Mouse (Mus musculus) layer of hippocampus, postnatal 36 days (tissue): ENCODE results near the gene Sorbs2. TPM values are rescaled to one million over a fixed set of nuclear protein-coding genes. Genes with fewer than 3 reads are reported as not detected.

Experiments
- DNase-seq, 2 experiments: peaks; one replicate each; pipeline ENCODE4 v3.0.0; 2022
- total RNA-seq, 2 experiments: library from RNA; stranded (reverse); gene quantifications; 2 replicates each; pipeline ENCODE4 v1.2.3; 2021

The Sorbs2 gene
- total RNA-seq = 100 to 1,000 TPM; 176 to 197 TPM

DNA sequence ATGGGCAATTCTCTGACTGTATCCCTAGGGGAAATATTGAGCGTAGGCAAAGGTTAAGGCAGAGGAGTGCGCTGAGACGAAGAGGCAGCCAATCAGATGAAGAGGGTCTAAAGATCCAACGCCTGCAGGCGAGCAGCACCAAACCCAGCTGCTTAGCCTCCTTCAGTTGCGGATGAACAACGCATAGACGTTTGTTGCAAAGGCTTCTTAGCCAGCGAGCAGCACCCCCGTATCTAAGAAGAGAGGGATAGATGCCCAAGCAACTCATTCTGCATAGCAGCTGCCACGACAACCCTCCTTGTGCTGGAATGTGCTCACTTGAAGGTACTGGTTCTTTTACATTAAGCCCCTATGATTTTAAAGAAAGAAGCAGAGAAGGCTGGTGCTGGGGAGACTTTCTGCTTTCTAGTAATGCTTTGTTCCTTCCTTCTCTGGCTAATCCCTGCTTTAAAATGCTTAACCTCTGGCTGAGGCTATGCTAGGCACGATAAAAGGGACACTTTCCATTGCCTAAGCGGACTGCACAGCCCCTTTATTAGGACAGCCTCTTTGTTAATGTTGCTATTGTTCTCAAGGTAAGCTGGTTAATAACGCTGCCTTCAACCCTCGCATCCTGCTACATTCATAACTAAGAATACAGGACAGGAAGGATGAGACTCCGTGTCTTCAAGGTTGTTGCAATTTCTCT is at the start of gene Sorbs2:
Gene Sorbs2 (plus strand): TSS at position 155 of the 688 bp plus-strand sequence.
- DNase-seq = peak; percentile 30 to 43

- no peak for DNase-seq
These were observed 49.7 kb upstream of the Sorbs2 start for GRCm38 (mm10) chr8:45457874-45458273.

- DNase-seq = no peak
These were observed 38.6 kb upstream of the Sorbs2 start for GRCm38 (mm10) chr8:45469006-45469405.

DNA sequence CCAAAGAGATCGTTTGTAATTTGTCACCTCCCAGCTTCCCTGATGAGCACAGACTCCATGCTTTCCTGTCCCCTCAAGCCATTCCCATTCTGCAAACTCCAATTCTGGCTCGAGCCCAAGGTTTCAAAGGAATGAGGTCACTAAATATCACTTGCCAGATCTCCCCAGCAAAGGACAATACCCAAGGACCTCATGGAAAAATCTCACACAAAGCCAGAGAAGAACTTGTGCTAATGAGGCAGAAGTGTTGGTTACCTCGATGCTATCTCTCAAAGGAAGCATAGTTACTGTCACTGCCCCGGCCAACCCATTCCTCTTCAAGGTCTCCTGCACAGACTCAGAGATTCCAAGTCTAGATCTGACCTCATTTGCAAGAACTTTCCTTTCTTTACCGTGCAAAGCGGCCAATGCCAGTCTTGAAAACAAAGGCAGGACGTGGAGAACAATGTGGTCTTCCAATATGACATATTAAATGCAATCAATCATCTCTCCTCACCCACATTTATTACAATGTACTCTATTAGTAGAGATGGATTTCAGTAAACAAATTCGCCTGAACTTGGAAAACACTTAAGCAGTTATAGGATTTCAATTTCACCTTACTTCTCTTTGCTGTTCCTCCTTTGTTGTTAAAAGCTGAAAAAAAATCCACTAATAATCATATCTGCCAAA is 37.9 kb upstream of the Sorbs2 start:
- DNase-seq = no peak

DNA sequence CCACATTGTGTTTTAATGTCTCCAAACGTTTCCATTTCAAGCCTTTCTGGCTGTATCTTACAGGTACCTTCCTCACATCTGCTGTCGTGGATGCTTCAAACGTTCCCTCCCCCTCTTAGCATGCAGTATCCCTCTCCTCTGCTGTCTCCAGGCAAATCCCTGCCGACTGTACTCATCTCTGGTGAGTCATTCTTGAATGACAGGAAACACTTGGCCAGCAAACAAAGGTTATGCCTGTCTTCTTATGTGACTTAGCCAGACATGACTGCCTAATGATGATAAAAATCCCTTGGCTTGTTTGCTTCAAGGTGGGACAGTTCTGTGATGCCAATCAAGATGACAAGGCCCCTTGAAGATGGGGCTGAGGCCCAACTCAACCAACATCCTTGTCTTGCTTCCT is 26.7 kb upstream of the Sorbs2 start:
- no peak for DNase-seq

GRCm38 (mm10) chr8:45486281-45486680 is 21.3 kb upstream of the Sorbs2 start:
- DNase-seq = no peak

GRCm38 (mm10) chr8:45503971-45504370 is 3.6 kb upstream of the Sorbs2 start:
- DNase-seq = no peak

GRCm38 (mm10) chr8:45506376-45506775 is 1.2 kb upstream of the Sorbs2 start:
- DNase-seq = no peak

GRCm38 (mm10) chr8:45507277-45507633 is 333 bp upstream of the Sorbs2 start:
- no peak for DNase-seq

DNA sequence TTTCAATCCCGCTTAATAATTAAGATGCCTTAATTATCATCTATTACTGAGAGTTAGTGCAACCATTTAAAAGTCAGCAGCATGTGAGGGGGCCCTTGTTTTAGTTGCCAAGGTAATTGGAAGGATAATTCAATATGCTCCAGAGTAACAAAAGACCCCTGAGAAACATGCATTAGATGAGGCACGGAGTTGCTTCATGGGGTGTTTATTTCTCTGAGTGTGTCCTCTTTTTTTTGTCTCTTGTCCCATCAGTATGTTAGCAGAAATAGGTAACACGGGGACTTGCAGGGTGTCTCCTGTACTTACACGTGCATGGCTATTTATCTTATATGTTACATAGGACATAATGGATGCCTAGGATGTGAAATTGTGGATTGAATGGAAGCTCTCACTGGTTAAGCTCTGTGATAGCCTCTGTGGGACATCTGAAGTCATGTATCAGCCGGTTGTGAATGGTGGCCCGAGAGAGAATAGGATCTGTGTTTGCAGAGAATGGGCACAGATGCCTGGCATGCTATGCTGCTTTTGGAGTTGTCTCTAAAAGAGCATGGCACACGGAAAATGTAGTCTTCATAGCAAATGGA is 1.0 kb downstream of the Sorbs2 start:
- peak; percentile 7 to 8 for DNase-seq

- no peak for DNase-seq
These were observed 4.8 kb downstream of the Sorbs2 start for GRCm38 (mm10) chr8:45512369-45512768.

DNA sequence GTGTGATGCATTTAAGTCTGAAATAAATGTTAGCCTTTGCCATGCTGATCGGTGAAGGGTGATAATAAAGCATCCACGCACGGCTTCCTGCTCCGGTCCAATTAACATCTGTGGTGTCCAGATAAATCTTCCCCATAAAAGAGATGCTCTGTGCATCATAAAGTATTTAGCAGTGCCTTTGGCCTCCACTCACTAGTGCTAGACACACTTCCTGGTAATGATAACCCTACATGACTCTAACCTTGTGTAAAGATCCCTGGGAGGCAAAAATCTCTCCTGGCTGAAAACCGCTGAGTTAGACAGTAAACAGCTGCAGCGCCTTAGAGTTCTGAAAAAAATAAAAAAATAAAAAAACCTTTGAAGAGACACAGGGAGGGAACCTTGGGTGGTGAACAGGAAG is 14.0 kb downstream of the Sorbs2 start:
- DNase-seq = no peak

DNA sequence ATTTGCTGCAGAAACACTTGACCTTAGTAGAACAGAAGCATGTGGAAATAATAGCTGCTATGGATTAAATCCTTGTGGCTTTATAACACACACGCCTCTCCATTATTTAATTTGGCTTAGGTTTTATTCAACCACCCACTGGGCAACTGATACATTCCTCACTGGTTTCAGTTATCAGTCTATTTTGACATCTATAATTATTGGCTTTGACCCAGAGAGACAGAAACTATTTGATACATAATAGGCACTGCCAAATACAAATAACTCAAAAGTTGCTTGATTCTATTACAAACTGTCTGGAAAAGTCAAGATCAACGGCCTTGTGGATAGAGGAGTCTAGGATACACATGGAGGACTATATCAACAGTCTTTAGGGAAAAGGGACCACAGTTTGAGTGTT is 20.1 kb downstream of the Sorbs2 start:
- no peak for DNase-seq

- DNase-seq = no peak
These were observed 21.3 kb downstream of the Sorbs2 start for GRCm38 (mm10) chr8:45528890-45529289.

DNA sequence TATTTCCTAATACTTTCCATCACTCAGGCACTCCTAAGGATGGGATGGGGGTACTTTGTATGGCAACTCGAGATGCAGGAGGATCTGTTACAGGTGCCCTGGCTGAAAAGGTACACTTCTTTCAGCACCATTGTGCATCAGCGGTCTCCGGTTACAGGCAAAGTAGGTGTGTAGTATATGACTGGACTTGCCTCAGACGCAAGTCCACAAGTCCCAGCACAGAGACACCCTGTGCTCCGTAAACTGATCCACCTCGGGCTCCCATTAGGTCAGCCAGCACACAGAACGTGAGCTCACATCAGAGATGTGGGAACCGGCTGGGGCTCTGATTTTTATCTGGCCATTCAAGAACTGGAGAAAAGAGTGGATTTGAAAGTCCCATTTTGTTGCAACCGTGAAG is 29.0 kb downstream of the Sorbs2 start:
- DNase-seq = no peak

- no peak for DNase-seq
These were observed 32.9 kb downstream of the Sorbs2 start for GRCm38 (mm10) chr8:45540513-45540912.

DNA sequence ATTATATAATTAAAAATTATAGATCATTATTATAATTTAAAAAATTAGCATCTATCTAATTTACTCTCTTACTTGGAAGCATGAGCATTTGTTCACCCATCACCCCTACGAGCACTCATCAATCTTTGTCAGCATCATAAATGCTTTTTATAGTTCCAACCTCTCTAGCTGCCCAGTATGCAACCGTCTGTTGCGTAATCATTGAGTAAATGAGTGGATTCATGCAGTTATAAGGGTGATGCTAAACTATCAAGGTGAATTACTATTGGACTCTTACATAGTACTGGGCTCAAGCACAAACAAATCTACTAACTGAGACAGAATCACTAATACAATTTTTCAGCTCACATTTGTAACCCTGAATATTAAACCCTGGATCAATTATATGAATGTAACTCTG is 44.6 kb downstream of the Sorbs2 start:
- no peak for DNase-seq

DNA sequence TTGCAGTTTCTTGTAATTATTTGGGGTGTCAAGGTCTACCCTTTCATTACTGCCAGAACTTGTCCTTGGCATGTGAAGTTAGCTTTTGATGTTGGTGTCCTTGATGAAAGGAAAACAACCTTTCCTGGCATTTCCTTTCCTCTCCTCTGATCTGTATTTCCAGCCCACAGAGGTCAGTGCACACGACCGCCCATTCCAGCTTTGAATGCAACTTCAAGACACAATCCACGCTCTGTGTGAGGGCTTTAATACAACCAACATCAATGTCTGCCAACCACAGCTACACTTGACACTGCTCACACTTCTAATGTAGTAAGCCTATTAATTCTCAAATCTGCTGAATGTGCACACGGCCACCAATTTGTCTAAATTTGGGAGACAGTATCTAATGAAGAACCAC is 47.0 kb downstream of the Sorbs2 start:
- DNase-seq = no peak

DNA sequence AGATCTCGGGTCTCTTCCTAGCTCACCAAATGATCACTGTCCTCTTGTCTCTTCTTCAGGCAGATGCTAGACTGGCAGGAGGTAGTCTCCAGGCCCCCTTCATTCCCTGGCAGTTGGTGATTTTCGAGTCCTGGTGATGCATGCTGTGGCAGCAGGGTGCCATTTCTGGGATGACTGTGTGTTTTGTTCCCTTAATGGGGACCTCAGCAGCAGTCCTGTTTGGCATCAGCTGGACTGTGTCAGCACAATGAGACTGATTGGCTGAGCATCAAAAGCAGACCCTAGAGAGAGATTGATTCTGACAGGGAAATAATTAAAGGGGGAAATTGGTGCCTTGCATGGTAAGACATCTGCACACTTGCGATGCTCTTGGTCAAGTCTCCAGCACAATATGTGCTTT is 50.3 kb downstream of the Sorbs2 start:
- DNase-seq = peak; percentile 33 to 35

DNA sequence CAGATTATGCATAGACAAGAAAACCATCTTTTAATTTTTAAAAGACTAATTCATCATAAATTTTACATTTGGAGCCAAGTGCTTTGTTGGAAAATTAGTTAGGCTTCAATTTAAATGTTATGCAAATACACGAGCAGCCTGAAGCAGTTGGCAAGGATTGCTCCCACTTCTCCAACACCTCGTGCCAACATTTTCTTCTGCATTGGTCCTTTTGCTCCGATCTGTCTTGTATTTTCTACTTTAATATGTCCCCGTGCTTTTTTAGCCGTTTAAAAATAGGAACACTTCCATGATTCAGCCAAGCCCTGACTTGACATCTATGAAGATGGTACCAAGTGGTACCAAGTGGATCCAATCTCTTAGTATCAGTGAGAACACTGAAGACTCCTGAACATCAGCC is 50.8 kb downstream of the Sorbs2 start:
- no peak for DNase-seq

- peak in 1 of 2 experiments; percentile 11 for DNase-seq
These were observed 51.7 kb downstream of the Sorbs2 start for GRCm38 (mm10) chr8:45559176-45559820.

DNA sequence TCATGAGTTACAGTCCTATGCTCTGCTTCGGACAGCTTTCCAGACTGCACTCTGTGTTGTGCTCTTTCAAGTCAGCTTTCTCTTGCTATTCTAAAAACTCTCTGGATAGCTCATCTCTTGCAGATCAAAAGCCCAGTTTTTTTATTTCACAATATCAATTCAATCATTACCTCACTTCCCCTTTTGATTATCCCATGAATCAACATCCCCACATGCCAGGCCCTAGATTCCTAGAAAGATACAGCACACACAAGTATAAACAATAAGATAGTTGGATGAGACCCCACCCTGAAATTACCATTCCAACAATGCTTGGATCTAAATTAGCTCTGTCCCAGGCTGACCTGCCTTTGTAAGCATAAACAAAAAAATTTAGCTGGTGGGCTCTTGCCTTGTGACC is 57.6 kb downstream of the Sorbs2 start:
- DNase-seq = no peak

- DNase-seq = no peak
These were observed 62.5 kb downstream of the Sorbs2 start for GRCm38 (mm10) chr8:45570117-45570516.
